Mouse (Mus musculus) left cerebral cortex, postnatal 4 days (tissue): ENCODE measurements around the gene Pgf. TPM values are rescaled to one million over a fixed set of nuclear protein-coding genes. Genes with fewer than 3 reads are reported as not detected.

Experiments
- DNase-seq: peaks from one replicate; pipeline ENCODE4 v3.0.0-alpha.2; 2022
- intact Hi-C: fragments of 180-260 bp; cut with DNase I; formaldehyde crosslinking; loops from one replicate; pipeline ENCODE4 v1.15.1; 2025
- total RNA-seq, 2 experiments: library from RNA; stranded (reverse); gene quantifications; 2 replicates each; pipeline ENCODE4 v1.2.3; 2021

Gene Pgf
- total RNA-seq: 1 to 10 TPM; 5.1 to 6.4 TPM

DNA sequence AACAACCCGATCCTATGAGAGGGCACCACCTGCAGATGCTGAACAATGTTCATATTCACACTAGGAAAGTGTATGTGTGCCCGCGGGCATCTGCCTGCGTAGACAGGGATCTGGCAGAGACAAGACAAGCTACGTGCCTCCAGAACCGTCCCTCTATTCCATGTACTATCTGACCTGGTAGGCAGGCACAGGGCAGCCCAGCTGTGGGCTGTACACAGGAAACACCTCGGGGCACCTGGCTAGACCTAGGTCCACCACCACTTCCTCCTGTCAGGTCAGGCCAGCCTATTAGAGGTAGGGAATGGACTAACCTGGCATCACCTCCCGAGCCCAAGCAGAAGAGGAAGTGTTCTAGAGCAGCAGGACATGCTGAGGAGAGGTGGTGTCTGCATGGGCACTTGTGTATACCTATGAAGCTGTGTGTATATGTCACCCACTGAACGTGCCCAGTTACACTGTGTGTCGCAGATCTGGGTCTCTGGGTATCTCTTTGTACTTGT, at the start of gene Pgf:
TSS of gene Pgf (minus strand) at position 51 of the 500 bp plus-strand sequence.
- intact Hi-C loops: no loop called here
- no peak for DNase-seq

- intact Hi-C loops: no loop called here
- no peak for DNase-seq
These were observed 49.6 kb upstream of the Pgf start for GRCm38 (mm10) chr12:85227227-85227626.

DNA sequence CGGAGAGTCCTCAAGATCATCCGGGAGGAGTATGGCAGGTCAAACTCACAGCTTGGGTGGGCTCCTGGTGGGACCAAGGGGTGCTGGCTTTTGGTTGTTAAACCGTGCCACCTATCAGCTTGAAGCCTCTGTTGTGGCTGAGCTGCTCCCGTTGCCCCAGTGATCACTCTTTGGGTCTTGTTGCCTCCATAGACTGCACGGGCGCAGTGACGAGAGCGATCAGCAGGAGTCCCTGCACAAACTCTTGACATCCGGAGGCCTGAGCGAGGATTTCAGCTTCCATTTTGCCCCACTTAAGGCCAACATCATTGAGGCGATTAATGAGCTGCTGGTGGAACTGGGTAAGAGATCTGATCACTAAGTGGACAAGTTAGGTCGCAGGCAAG, 42.3 kb upstream of the Pgf start:
- intact Hi-C loops: no loop called here
- DNase-seq: no peak

DNA sequence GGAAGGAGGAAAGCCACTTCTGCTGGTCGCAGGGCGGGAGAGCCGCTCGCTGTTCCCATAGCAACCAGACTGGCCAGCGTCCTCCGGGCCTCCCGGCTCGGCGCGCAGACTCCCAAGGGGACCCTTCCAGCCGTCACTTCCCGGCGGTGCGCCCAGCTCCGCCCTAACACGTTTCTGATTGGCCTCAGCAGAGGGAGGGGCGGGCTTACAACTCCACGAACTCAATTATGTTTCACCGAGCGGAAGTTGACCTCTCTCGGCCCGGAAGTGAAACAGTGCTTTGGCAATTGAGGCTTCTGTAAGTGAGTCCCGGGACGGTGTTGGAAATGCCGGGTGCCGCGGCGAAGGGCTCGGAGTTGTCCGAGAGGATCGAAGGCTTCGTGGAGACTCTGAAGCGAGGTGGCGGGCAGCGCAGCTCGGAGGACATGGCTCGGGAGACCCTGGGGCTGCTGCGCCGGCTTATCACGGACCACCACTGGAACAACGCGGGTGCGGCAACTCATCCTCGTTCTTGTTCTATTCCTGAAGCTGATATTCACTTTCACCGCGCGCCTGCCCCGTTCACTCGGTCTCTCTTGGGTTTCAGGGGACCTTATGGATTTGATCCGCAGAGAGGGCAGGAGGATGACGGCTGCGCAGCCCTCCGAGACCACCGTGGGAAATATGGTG, 41.8 kb upstream of the Pgf start, which contains the start of gene Eif2b2:
TSS of gene Eif2b2 (plus strand) at position 246 of the 669 bp plus-strand sequence.
- peak; percentile 98 for DNase-seq
- intact Hi-C loops: no loop called here

- intact Hi-C loops: no loop called here
- DNase-seq: no peak
These were observed 40.2 kb upstream of the Pgf start for GRCm38 (mm10) chr12:85217733-85218310.

DNA sequence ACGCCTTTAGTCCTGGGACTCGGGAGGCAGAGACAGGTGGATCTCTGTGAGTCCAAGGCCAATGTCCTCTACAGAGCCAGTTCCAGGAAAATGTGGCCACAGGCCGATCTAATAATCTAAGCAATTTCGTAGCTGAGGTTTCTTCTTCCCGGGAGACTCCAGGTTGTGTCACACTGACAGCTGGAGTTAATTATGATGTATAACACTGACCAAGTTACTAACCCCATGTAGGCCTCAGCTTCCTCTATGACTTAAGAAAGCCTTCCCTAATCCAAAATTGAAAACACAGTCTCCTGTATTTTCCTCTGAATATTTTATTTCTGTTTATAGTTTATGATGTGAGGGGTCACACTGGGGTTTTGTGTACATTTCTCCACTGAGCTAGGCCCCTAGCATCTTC, 37.4 kb upstream of the Pgf start:
- intact Hi-C loops: no loop called here
- DNase-seq: no peak

DNA sequence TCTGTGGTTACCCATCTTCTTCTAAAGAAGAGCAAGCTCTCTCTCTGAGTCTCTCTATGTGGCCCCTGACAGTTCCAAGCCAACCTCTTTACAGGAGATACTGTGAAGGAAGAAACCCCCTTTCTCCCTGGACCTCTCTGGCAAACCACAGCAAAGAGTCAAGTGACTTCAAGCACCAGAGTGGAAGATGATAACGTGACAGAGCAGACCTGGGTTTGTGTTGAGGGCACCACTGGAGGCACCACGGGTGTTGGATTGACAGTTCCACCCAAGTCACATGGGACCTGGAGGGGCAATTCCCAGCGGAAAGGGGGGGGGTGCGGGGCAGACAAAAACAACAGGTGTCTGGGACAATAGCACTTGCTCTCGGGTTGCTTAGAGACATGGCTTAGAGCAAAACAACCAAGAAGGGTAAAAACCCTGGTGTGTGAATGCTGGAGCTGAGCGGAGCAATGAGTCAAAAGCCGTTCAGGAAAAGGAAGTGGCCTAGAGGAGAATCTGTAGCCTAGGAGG, 31.2 kb upstream of the Pgf start:
- DNase-seq: no peak
- intact Hi-C loops: no loop called here

DNA sequence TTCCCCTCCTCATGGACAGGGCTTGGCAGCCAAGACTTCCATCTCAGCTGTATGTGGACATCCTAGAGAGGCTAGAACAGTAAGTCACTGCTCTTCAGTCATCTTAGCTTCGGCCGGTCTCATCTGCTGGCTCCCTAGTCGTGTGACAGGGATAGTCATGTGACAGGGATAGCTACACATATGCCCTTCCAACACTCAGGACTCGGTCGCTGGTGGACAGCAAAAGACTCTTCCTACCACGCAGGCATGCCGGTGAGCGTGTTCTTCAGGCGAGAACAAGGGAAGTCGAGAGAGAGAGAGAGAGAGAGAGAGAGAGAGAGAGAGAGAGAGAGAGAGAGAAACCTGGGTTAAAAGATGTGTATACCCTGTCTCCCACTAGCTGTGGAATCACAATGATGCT, 27.8 kb upstream of the Pgf start:
- intact Hi-C loops: no loop called here
- no peak for DNase-seq

- DNase-seq: no peak
- intact Hi-C loops: no loop called here
These were observed 26.5 kb upstream of the Pgf start for GRCm38 (mm10) chr12:85204105-85204504.

GRCm38 (mm10) chr12:85203699-85204098, 26.1 kb upstream of the Pgf start:
- no peak for DNase-seq
- intact Hi-C loops: no loop called here

DNA sequence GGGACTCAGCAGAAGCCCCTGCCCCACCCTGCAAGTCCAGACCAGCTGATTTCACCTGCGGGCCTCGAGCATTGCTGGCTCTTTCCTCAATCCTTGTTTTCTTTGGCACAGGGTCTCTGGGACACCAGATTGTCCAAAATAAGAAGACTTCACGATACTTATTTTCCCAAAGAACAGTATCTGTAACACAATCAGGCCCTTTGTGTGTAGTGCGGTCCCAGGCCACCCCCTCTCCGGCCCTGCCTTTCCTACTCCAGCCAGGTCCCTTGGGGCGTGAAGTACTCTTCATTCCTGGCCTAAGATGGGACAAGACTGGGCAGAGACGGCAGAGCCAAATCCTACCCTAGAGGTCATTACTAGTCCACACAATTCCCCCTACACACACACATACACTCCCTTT, 24.6 kb upstream of the Pgf start:
- intact Hi-C loops: no loop called here
- no peak for DNase-seq

DNA sequence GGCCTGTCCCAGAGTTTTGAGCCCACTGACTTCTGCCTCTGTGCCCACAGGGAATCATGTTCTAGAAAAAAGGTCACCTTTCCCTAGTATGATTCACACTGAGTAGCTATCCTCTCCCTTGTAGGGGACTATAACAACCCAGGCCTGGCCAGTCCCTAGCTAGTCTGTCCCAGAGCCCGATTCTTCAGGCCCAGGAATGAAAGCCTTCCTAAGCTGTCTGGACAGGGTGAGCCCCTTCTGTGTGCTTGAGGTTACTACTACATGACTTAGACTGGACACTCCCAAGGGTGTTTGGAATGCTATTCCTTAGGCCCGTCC, 24.2 kb upstream of the Pgf start:
- intact Hi-C loops: no loop called here

DNA sequence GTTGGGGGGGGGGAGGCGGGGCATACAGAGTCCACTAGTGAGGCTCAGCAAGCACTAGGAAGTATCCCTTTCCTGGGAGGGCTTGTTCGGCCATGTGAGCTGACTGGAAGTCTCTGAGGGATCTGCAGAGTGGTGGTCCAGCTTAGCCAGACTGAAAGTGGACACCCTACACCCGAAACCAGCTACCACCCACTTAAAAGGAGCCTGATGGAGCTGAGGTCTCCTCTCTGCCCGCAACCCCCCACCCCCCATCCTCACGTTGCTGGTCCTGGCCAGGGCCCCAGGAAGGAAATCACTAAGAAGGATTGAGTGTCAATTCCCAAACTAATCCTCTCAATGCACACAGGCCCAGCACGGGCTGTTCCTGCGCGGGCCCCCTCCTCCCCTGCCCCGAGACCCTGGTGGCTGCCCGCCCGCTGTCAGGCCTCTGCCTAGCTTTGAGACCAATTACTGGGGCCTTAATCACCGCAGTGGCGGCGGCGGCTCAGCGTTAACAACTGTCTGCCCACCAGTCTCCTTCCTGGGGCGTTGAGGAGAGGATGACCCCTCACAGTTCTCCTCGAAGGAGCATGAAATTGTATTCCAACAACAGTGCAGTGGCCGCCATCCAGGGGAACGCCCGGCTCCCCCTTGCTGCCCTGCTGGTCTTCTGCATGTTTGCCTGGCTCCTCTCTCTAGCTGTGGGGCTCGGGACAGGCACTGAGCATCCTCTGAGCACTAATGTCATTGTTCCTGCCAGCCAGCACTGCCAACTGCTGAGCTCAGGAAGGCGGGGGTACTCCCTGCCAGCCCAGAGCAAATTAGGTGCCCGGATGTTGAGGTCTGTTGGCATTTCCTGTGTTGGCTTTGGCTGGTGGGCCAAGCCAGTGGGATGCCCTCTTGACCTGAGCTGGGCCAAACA, 23.6 kb upstream of the Pgf start:
- peak; percentile 71 for DNase-seq
- intact Hi-C loops: no loop called here

More for the DNA sequence above, 24.2 kb upstream of the Pgf start:
- no peak for DNase-seq

GRCm38 (mm10) chr12:85199954-85200353, 22.4 kb upstream of the Pgf start:
- intact Hi-C loops: no loop called here
- no peak for DNase-seq

- intact Hi-C loops: no loop called here
- no peak for DNase-seq
These were observed 20.3 kb upstream of the Pgf start for GRCm38 (mm10) chr12:85197936-85198335.

- intact Hi-C loops: no loop called here
- no peak for DNase-seq
These were observed 19.8 kb upstream of the Pgf start for GRCm38 (mm10) chr12:85197371-85197770.

DNA sequence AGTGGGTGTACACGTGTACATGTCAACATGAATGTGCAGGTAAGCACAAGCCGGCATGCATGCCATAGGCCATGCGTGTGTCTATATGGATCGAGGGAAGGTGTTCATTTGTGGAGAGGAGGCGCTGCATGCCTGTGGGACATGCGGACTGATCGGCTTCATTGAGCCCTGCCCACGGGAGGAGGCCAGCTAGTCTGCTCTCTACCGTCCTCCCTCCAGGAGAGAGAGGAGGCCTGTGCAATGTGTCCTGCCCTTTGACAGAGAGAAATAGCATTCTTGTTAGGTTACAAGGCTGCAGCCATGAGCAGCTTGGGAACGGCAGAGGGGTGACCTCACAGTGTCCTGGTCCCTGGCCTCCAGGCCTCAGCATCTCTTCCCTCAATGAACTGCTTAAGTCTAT, 18.6 kb upstream of the Pgf start:
- no peak for DNase-seq
- intact Hi-C loops: no loop called here

DNA sequence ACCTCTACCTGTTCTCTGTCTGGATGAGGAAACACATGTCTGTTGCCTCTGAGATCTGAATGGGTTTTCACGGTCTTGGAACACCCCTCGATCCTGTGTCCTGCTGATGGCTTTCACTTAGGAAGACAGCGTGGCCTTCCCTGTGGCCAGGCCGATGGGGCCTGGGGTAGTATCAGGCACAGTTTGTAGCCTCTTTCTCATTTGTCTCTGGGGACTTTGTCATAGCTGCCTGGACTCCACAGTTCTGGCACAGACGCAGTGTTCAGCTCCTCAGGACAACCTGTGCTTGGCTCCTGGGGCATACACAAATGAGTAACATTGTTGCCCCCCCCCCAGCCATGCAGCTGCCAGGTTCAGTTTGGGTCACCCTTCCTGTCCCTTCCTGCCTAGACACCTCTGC, 17.5 kb upstream of the Pgf start:
- no peak for DNase-seq
- intact Hi-C loops: no loop called here

DNA sequence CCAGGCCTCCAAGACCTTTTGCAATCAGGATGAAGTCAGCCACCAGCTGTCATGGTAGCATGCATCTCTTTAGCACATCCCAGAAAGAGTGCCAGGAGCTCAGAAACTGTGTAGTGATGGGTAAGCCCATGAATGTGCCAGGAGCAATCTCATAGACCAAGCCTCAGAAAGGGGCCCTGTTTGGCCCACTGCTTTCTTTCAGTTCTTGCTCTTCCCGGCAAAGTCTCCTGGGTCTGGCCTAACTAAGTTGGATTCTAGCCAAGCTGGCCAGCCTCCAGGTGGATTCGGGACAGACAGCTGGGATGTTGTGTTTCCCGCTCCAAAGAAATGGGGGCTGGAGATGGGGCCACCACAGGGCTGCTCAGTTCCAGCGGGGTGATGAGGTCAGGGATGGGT, 17.0 kb upstream of the Pgf start:
- intact Hi-C loops: no loop called here
- DNase-seq: peak; percentile 96

DNA sequence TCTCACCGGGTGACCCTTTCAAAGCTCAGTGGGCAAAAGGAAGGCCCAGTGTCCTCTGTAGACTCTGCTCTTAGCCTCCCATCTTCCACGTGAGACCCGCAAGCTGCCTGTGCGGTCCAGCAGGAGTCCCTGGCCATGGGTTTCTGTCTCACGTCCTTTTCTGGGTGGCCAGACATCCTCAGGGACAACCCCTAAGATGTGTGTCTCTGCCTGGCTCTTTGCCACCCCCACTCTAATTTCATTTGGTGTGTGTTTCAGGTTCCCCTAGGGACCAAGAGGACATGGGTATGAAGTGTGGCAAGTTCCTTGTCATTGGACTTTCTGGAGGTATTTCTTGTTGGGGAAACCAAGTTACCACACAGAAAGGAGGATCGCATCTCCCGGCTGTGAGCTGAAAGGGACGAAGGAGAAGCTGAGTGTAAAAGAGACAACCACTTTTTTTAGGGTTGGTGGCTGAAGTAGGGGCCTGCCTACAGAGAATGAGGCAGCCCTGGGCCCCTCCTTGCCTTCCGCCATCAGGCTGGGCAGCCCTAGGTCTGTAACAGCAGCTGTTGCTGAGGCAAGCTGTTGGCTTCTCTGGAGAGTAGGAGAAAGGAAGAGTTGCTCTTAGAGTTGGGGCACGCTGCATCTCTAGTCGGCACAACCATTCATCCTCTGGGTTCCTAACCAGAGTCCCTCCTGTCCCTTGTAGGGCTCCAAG, 16.5 kb upstream of the Pgf start:
- intact Hi-C loops: no loop called here
- no peak for DNase-seq

DNA sequence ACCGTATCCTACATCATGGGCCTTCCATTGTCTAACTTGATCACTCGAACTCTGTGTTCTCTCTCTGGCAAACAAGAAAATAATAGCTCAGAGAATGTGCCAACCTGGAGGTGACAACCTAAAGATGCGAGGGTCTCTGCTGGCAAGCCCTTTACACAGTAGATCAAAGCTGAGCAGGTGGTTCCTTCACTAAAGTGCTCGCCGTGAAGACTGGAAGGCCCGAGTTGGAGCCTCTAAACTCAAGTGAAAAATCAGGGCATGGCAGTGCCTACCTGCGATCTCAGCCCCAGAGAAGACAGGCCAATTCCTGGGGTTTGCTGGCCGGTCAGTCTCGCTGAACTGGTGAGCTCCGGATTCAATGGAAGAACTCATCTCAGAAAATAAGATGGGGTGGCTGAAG, 15.6 kb upstream of the Pgf start:
- no peak for DNase-seq
- intact Hi-C loops: no loop called here
